Mouse (Mus musculus): ENCODE results near the gene Adrm1. TPM values are rescaled to one million over a fixed set of nuclear protein-coding genes. Genes with fewer than 3 reads are reported as not detected.

The Adrm1 gene
- polyA plus RNA-seq, 1 experiment from 2014 or later, result 204 TPM

DNA sequence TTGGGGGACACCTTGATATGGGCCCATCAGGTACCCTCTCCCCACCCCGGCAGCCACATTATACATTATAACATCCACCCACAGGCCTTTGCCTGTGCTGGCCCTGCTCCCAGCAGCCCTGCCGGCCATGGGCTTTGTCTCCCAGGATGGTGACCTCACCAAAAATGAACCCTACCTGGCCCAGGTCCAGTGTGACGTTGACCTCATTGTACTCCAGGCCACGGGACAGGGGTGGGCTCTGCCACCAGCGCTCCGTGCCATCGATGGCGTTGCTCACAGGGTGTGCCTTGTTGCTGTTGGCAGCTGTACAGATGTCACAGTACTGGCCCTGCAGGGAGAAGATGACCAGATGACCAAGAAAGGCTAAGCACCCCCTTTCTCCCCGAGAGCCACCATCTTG lies 49.8 kb downstream of the Adrm1 start:
- Histone ChIP-seq H3K4me2 (replicated peaks) (no peak overlapping the region), H3K9ac (no peak overlapping the region), H3K27me3 (peaks cover 33% of the 10 kb centered on the region), H3K27ac (no peak overlapping the region), H3K4me1 (peaks cover 27% of the 10 kb centered on the region), H3K36me3 (no peaks in the 10 kb centered on the region; the same call in 1 of the 2 replicates), H3K9me3 (no peaks in the 10 kb centered on the region), H3K4me3 (no peak overlapping the region)
- ATAC-seq (ENCODE audit: insufficient number of reproducible peaks, insufficient read depth, low FRiP score, low TSS enrichment), result no peak
- WGBS, result 93% methylated on average over 9 of the region's 9 CpGs

- no peak overlapping the region for H3K27ac ChIP-seq
- 16% methylated on average over 6 of the region's 6 CpGs for WGBS
- no peak overlapping the region for H3K4me3 ChIP-seq
- peaks cover 34% of the 10 kb centered on the region for H3K4me1 ChIP-seq
- no peak overlapping the region for H3K9ac ChIP-seq
- peaks cover 43% of the 10 kb centered on the region for H3K27me3 ChIP-seq
- H3K36me3 ChIP-seq, result no peaks in the 10 kb centered on the region; the same call in 1 of the 2 replicates
- ATAC-seq (ENCODE audit: insufficient number of reproducible peaks, insufficient read depth, low FRiP score, low TSS enrichment), result no peak
- no peaks in the 10 kb centered on the region for H3K9me3 ChIP-seq
- H3K4me2 ChIP-seq (replicated peaks), result no peak overlapping the region
These were observed 51.0 kb downstream of the Adrm1 start for GRCm38 (mm10) chr2:180222250-180222649.

DNA sequence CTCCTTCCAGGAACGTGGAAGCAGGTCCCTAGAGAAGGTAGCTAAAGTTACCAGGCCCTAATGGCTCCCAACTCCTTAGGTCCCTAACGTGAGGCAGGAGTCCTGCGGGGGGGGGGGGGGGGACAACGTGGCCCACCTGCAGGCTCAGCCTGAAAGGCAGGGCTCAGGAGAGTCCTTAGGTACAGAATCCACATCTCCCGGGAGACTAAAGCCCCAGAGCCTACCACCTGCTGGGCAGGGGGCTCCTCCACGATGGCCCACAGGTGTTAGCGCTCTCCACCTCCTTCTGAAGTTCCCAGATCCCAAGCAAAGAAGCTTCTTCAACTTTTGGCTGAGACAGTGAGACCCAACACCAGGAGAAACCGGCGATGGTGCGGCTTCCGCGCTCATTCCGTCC lies 53.4 kb downstream of the Adrm1 start:
- H3K4me2 ChIP-seq (replicated peaks), result peak overlapping the region; percentile 99
- no peaks in the 10 kb centered on the region for H3K9me3 ChIP-seq
- H3K4me1 ChIP-seq, result peaks cover 40% of the 10 kb centered on the region
- H3K27ac ChIP-seq, result 0 out of 2 replicates have a peak overlapping the region, but pooled peaks have one; percentile 60
- H3K27me3 ChIP-seq, result peaks cover 43% of the 10 kb centered on the region
- H3K4me3 ChIP-seq, result peak overlapping the region; percentile 58
- ATAC-seq (ENCODE audit: insufficient number of reproducible peaks, insufficient read depth, low FRiP score, low TSS enrichment), result no peak
- 2% methylated on average over 13 of the region's 13 CpGs for WGBS
- H3K36me3 ChIP-seq, result no peaks in the 10 kb centered on the region; the same call in 1 of the 2 replicates
- peak overlapping the region; percentile 56; the same call in 1 of the 2 replicates for H3K9ac ChIP-seq

- Histone ChIP-seq H3K27me3 (peaks cover 43% of the 10 kb centered on the region), H3K9me3 (no peaks in the 10 kb centered on the region), H3K9ac (peak overlapping the region; percentile 56), H3K36me3 (no peaks in the 10 kb centered on the region), H3K27ac (peak overlapping the region; percentile 60; the same call in 1 of the 2 replicates), H3K4me3 (peak overlapping the region; percentile 58), H3K4me2 (replicated peaks) (peak overlapping the region; percentile 99), H3K4me1 (peaks cover 40% of the 10 kb centered on the region)
- ATAC-seq (ENCODE audit: insufficient number of reproducible peaks, insufficient read depth, low FRiP score, low TSS enrichment), result no peak
- 0% methylated on average over 55 of the region's 55 CpGs for WGBS
These were observed 53.9 kb downstream of the Adrm1 start for GRCm38 (mm10) chr2:180225044-180225761.

Small RNAs within 50 kb of the gene (microRNA-seq; reads per million reads assigned to microRNA genes)
- gene Mir7005, result 0.54 reads per million

Other genes with a start within 250 kb of the Adrm1 start
- gene Taf4, start 194.8 kb upstream of the Adrm1 start, polyA plus RNA-seq (2016; fragmentation: Nextera tagmentation; extraction: Ambion mirVana), result 3.8 TPM in 2 replicates
- gene Lsm14b, start 146.5 kb upstream of the Adrm1 start, polyA plus RNA-seq (2016; fragmentation: Nextera tagmentation; extraction: Ambion mirVana), result 13.1 and 14.9 TPM in 2 replicates
- 618 and 631 TPM in 2 replicates for gene Psma7, start 129.1 kb upstream of the Adrm1 start, polyA plus RNA-seq (2016; fragmentation: Nextera tagmentation; extraction: Ambion mirVana)
- gene Ss18l1, start 129.0 kb upstream of the Adrm1 start, polyA plus RNA-seq (2016; fragmentation: Nextera tagmentation; extraction: Ambion mirVana), result 10.0 and 10.8 TPM in 2 replicates
- gene Mtg2, start 100.9 kb upstream of the Adrm1 start, polyA plus RNA-seq (2016; fragmentation: Nextera tagmentation; extraction: Ambion mirVana), result 29.0 and 30.4 TPM in 2 replicates
- gene Hrh3, start 67.0 kb upstream of the Adrm1 start, polyA plus RNA-seq (2016; fragmentation: Nextera tagmentation; extraction: Ambion mirVana), result 0.20 and 0.57 TPM in 2 replicates
- 40.9 and 41.8 TPM in 2 replicates for gene Osbpl2, start 52.2 kb upstream of the Adrm1 start, polyA plus RNA-seq (2016; fragmentation: Nextera tagmentation; extraction: Ambion mirVana)
- gene Lama5, start 54.4 kb downstream of the Adrm1 start, polyA plus RNA-seq (2016; fragmentation: Nextera tagmentation; extraction: Ambion mirVana), result 14.2 and 16.7 TPM in 2 replicates
- gene Rps21, start 85.9 kb downstream of the Adrm1 start, polyA plus RNA-seq (2016; fragmentation: Nextera tagmentation; extraction: Ambion mirVana), result 523 and 574 TPM in 2 replicates
- gene Cables2, start 102.0 kb downstream of the Adrm1 start, polyA plus RNA-seq (2016; fragmentation: Nextera tagmentation; extraction: Ambion mirVana), result 21.2 and 23.5 TPM in 2 replicates
- 0.77 and 1.3 TPM in 2 replicates for gene Rbbp8nl, start 118.4 kb downstream of the Adrm1 start, polyA plus RNA-seq (2016; fragmentation: Nextera tagmentation; extraction: Ambion mirVana)
- 0.09 TPM in 2 replicates for gene Gata5, start 163.2 kb downstream of the Adrm1 start, polyA plus RNA-seq (2016; fragmentation: Nextera tagmentation; extraction: Ambion mirVana)

Measured in embryonic facial prominence, embryonic 12.5 days (tissue).